9 mouse cellular contexts compared by ENCODE assay signal in the genomic region with DNA sequence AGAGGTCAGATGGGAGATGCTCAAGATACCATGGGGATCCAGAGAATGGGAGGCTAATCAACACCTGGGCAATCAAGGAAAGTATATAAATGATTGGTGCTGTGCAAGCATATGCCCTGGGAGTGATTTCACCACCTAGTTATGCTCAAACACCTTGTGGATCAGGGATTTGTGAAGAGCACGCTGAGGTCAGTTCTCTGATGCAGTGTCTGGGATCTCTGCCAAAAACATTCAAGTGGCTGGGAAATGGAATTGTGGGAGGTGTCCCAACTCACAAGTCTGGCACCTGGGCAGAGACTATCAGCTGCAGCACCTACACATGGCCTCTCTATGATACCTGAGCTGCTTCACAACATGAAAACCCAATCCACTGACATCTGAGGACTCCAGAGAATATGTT.
DNase-seq lines count a peak whose midpoint lies in the region; ATAC-seq and TF ChIP-seq lines count a peak whose summit lies in the region.
"Had no signal": no experiment of that assay in that cellular context is flagged by ENCODE, and none has a peak within 500 bp of the region (broad histone marks: within the 10 kb centered on the region; RNA-seq: fewer than 3 reads in every experiment).

No protein-coding gene starts in this region.

- no peaks in the 10 kb centered on the region for H3K36me3 ChIP-seq in kidney, embryonic 16.5 days (ENCODE audit: insufficient read depth, low read length)
- no peaks in the 10 kb centered on the region for H3K36me3 ChIP-seq in heart, adult 2 months (ENCODE audit: control insufficient read depth, insufficient read depth, low read length)
- no peaks in the 10 kb centered on the region for H3K36me3 ChIP-seq in midbrain, embryonic 15.5 days (replicated peaks)

- H3K4me1 ChIP-seq in kidney, embryonic 16.5 days (ENCODE audit: insufficient read depth, low read length) = no peaks in the 10 kb centered on the region
- H3K4me1 ChIP-seq in heart, adult 2 months (ENCODE audit: control insufficient read depth, insufficient read depth, low read length) = no peaks in the 10 kb centered on the region
- H3K4me1 ChIP-seq in midbrain, embryonic 15.5 days = no peaks in the 10 kb centered on the region

- H3K4me2 ChIP-seq in kidney, embryonic 16.5 days (replicated peaks; ENCODE audit: low read depth, low read length) = no peak overlapping the region
- no peak overlapping the region for H3K4me2 ChIP-seq in midbrain, embryonic 15.5 days

- intact Hi-C loops in heart, adult 2 months (cut with DNase I) = loop anchor here (5.0 to 10.0 kb wide), 2 partner anchors 934 to 1214 kb away; no protein-coding TSS in a partner anchor

- H3K4me3 ChIP-seq in kidney, embryonic 16.5 days (ENCODE audit: low read length) = no peak overlapping the region
- no peak overlapping the region for H3K4me3 ChIP-seq in heart, adult 2 months
- H3K4me3 ChIP-seq in midbrain, embryonic 15.5 days = no peak overlapping the region

- no peak for TF ChIP-seq EP300 in heart, adult 2 months (IDR thresholded peaks at IDR 0.05; ENCODE audit: insufficient read depth, low read depth, low read length)

- no peaks in the 10 kb centered on the region for H3K27me3 ChIP-seq in kidney, embryonic 16.5 days (ENCODE audit: insufficient read depth, low read length)
- no peaks in the 10 kb centered on the region for H3K27me3 ChIP-seq in heart, adult 2 months (ENCODE audit: control insufficient read depth, insufficient read depth, low read length)
- H3K27me3 ChIP-seq in midbrain, embryonic 15.5 days (replicated peaks) = no peaks in the 10 kb centered on the region

- no peak for TF ChIP-seq CTCF in heart, adult 2 months (IDR thresholded peaks at IDR 0.05)

- H3K79me2 ChIP-seq in heart, adult 2 months (replicated peaks; ENCODE audit: control insufficient read depth, insufficient read depth, low read length) = no peaks in the 10 kb centered on the region

- no peak overlapping the region for H3K9ac ChIP-seq in kidney, embryonic 16.5 days (replicated peaks; ENCODE audit: low read length)
- no peak overlapping the region for H3K9ac ChIP-seq in heart, adult 2 months (ENCODE audit: low read depth, low read length)
- no peak overlapping the region for H3K9ac ChIP-seq in midbrain, embryonic 15.5 days

- no peak for TF ChIP-seq POLR2A in heart, adult 2 months (IDR thresholded peaks at IDR 0.05; ENCODE audit: insufficient read depth, low read depth, low read length)

- ATAC-seq in kidney, embryonic 16.5 days (ENCODE audit: low FRiP score, low TSS enrichment) = no peak
- ATAC-seq in megakaryocyte progenitor cell, adult 5-6 weeks (replicated peaks; ENCODE audit: poor library complexity) = no peak
- ATAC-seq in midbrain, embryonic 15.5 days (replicated peaks) = no peak

- peak; percentile 5 for DNase-seq in kidney, adult 18-20 months
- peak; percentile 25 to 57 for DNase-seq in heart, adult 2 months
- peak; percentile 68 for DNase-seq in heart, postnatal 4 days
- peak; percentile 69 for DNase-seq in lung, postnatal 25 days (ENCODE audit: low spot score)
- DNase-seq in layer of hippocampus, postnatal 14 days (ENCODE audit: low spot score in 2 of 2) = no peak
- DNase-seq: right cerebral cortex, postnatal 4 days had no signal

- no peaks in the 10 kb centered on the region for H3K9me3 ChIP-seq in kidney, embryonic 16.5 days (ENCODE audit: low read length)
- no peaks in the 10 kb centered on the region for H3K9me3 ChIP-seq in midbrain, embryonic 15.5 days

- 37% methylated on average over 1 of the region's 1 CpGs for WGBS in kidney, embryonic 16.5 days
- WGBS in heart, adult 2 months = 9% methylated on average over 1 of the region's 1 CpGs
- WGBS in midbrain, embryonic 15.5 days = 64% methylated on average over 1 of the region's 1 CpGs

- no peak overlapping the region for H3K27ac ChIP-seq in kidney, embryonic 16.5 days (ENCODE audit: low read length)
- H3K27ac ChIP-seq in heart, adult 2 months = no peak overlapping the region
- H3K27ac ChIP-seq in midbrain, embryonic 15.5 days = no peak overlapping the region

Comparison
In these comparisons a context has a peak if more than half of its experiments do, and no peak if none do; other contexts are left out.
1. DNase-seq: peak in kidney, adult 18-20 months (single experiment), heart, adult 2 months (2 of 2), heart, postnatal 4 days (single experiment) and lung, postnatal 25 days (single experiment); none in layer of hippocampus, postnatal 14 days (0 of 2).